8 mouse cellular contexts compared by ENCODE assay signal in the genomic region with DNA sequence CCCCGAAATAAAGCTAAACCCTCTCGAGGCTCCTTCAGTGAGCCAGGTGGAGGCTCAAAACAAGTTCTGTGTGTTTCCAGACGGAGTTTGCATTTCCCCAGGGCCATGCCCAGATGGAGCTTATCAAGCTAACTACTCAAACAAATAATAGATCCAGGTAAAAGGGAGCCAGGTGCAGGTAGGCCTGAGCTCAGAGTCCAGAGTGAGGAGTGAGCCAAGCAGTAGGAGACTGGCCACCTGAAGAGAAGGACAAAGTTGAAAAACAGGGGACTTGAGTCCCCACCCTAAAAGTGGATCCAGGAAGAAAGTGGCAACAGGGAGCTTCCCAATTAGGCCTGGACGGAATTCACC. TPM values are rescaled to one million over a fixed set of nuclear protein-coding genes. Genes with fewer than 3 reads are reported as not detected.
DNase-seq lines count a peak whose midpoint lies in the region; ATAC-seq and TF ChIP-seq lines count a peak whose summit lies in the region.

No protein-coding gene starts in this region.

- 49% methylated on average over 4 of the region's 4 CpGs for WGBS in lung, adult 2 months
- 35% methylated on average over 4 of the region's 4 CpGs for WGBS in forebrain, embryonic 13.5 days
- WGBS in limb, embryonic 11.5 days = 41% methylated on average over 4 of the region's 4 CpGs
- 69% methylated on average over 4 of the region's 4 CpGs for WGBS in olfactory bulb, adult 2 months

- ATAC-seq in forebrain, embryonic 13.5 days = no peak
- no peak for ATAC-seq in limb, embryonic 11.5 days (ENCODE audit: insufficient number of reproducible peaks, low FRiP score, low TSS enrichment, low read depth)

- no peak; the same call in 1 of the 2 replicates for TF ChIP-seq POLR2A in lung, adult 2 months (IDR thresholded peaks at IDR 0.05; ENCODE audit: borderline replicate concordance, extremely low read depth, low read depth, low read length)
- no peak for TF ChIP-seq POLR2A in olfactory bulb, adult 2 months (IDR thresholded peaks at IDR 0.05; ENCODE audit: insufficient read depth, low read depth, low read length)

- H3K4me1 ChIP-seq in lung, adult 2 months (ENCODE audit: control insufficient read depth, insufficient read depth, low read length) = peaks cover 11% of the 10 kb centered on the region
- peaks cover 19% of the 10 kb centered on the region for H3K4me1 ChIP-seq in forebrain, embryonic 13.5 days
- peaks cover 9% of the 10 kb centered on the region for H3K4me1 ChIP-seq in limb, embryonic 11.5 days (ENCODE audit: control insufficient read depth, insufficient read depth, low read length)
- H3K4me1 ChIP-seq in olfactory bulb, adult 2 months (ENCODE audit: control insufficient read depth, insufficient read depth, low read length) = peaks cover 10% of the 10 kb centered on the region

- TF ChIP-seq CTCF in lung, adult 2 months (IDR thresholded peaks at IDR 0.05; ENCODE audit: insufficient read depth, low read length) = no peak
- TF ChIP-seq CTCF in olfactory bulb, adult 2 months (IDR thresholded peaks at IDR 0.05; ENCODE audit: insufficient read depth, low read depth, low read length) = no peak

- H3K4me2 ChIP-seq in forebrain, embryonic 13.5 days = peak overlapping the region; percentile 61
- H3K4me2 ChIP-seq in limb, embryonic 11.5 days (ENCODE audit: low read depth, severe bottlenecking) = peak overlapping the region; percentile 86

- H3K36me3 ChIP-seq in forebrain, embryonic 13.5 days (ENCODE audit: poor library complexity, severe bottlenecking) = no peaks in the 10 kb centered on the region
- no peaks in the 10 kb centered on the region for H3K36me3 ChIP-seq in limb, embryonic 11.5 days (ENCODE audit: control insufficient read depth, insufficient read depth, low read length)

- H3K27me3 ChIP-seq in forebrain, embryonic 13.5 days = peaks cover 39% of the 10 kb centered on the region
- peaks cover 27% of the 10 kb centered on the region for H3K27me3 ChIP-seq in limb, embryonic 11.5 days (ENCODE audit: control insufficient read depth, insufficient read depth, low read length)

- DNase-seq in lung, adult 2 months = peak; percentile 25
- DNase-seq in lung, postnatal 25 days (ENCODE audit: low spot score) = no peak
- no peak for DNase-seq in limb, embryonic 11.5 days (ENCODE audit: low spot score)
- DNase-seq in gastrocnemius, adult 18-20 months (ENCODE audit: low spot score) = no peak
- no peak for DNase-seq in right cerebral cortex, postnatal 36 days (ENCODE audit: low spot score in 2 of 2)
- no peak for DNase-seq in layer of hippocampus, postnatal 14 days (ENCODE audit: low spot score in 2 of 2)

- 0 out of 2 replicates have a peak overlapping the region, but pooled peaks have one; percentile 55 for H3K9ac ChIP-seq in forebrain, embryonic 13.5 days
- peak overlapping the region; percentile 63 for H3K9ac ChIP-seq in limb, embryonic 11.5 days (ENCODE audit: low read length)

- H3K9me3 ChIP-seq in forebrain, embryonic 13.5 days (replicated peaks) = no peaks in the 10 kb centered on the region
- H3K9me3 ChIP-seq in limb, embryonic 11.5 days (ENCODE audit: control insufficient read depth, low read length) = no peaks in the 10 kb centered on the region

- peak overlapping the region; percentile 76 for H3K4me3 ChIP-seq in lung, adult 2 months (replicated peaks; ENCODE audit: extremely low read depth, low read depth, low read length)
- H3K4me3 ChIP-seq in forebrain, embryonic 13.5 days = peak overlapping the region; percentile 35
- peak overlapping the region; percentile 50 for H3K4me3 ChIP-seq in limb, embryonic 11.5 days (ENCODE audit: low read depth, low read length)
- peak overlapping the region; percentile 35; the same call in 1 of the 2 replicates for H3K4me3 ChIP-seq in olfactory bulb, adult 2 months (ENCODE audit: insufficient read depth, low read depth, low read length)

- H3K27ac ChIP-seq in forebrain, embryonic 13.5 days = no peak overlapping the region
- H3K27ac ChIP-seq in limb, embryonic 11.5 days (replicated peaks; ENCODE audit: low read depth, low read length) = no peak overlapping the region
- no peak overlapping the region for H3K27ac ChIP-seq in olfactory bulb, adult 2 months (ENCODE audit: insufficient read depth, low read depth, low read length)

RNA-seq across cellular contexts. Expression of gene Cygb, which starts 39.8 kb away (rescaled TPM):
- polyA plus RNA-seq in lung, adult 2 months (2012; rRNA removed) = 33.6 and 41.2 TPM in 2 replicates
- 8.8 and 9.3 TPM in 2 replicates for polyA plus RNA-seq in forebrain, embryonic 13.5 days (2015; fragmentation: Nextera tagmentation; extraction: Ambion mirVana)
- 2.3 and 2.8 TPM in 2 replicates for polyA plus RNA-seq in limb, embryonic 11.5 days (2014; fragmentation: Nextera tagmentation; extraction: Ambion mirVana)
- polyA plus RNA-seq in olfactory bulb, adult 2 months (2012; ENCODE audit: insufficient read depth, insufficient read length, low replicate concordance, missing spikeins) = not detected in 2 replicates
- 10 to 100 TPM; 10.5 to 15.0 TPM for total RNA-seq in gastrocnemius, adult 18-20 months (2021)
- total RNA-seq in layer of hippocampus, postnatal 14 days (2021) = 10 to 100 TPM; 48.9 to 52.1 TPM

RNA-seq across cellular contexts. Expression of gene Prcd, which starts 40.5 kb away (rescaled TPM):
- polyA plus RNA-seq in lung, adult 2 months (2012; rRNA removed) = 2.8 and 5.6 TPM in 2 replicates
- 0.79 and 0.80 TPM in 2 replicates for polyA plus RNA-seq in forebrain, embryonic 13.5 days (2015; fragmentation: Nextera tagmentation; extraction: Ambion mirVana)
- polyA plus RNA-seq in limb, embryonic 11.5 days (2014; fragmentation: Nextera tagmentation; extraction: Ambion mirVana) = 0.95 and 0.97 TPM in 2 replicates
- polyA plus RNA-seq in olfactory bulb, adult 2 months (2012; ENCODE audit: insufficient read depth, insufficient read length, low replicate concordance, missing spikeins) = not detected in 2 replicates
- under 1 TPM; 0.34 to 0.50 TPM for total RNA-seq in gastrocnemius, adult 18-20 months (2021)
- 1 to 10 TPM; 4.6 to 5.0 TPM for total RNA-seq in layer of hippocampus, postnatal 14 days (2021)
